Mouse (Mus musculus): ENCODE data around the gene Pofut1.

GRCm38 (mm10) chr2:153215421-153215820 is 25.9 kb upstream of the Pofut1 start:
- TF ChIP-seq EP300 (IDR thresholded peaks at IDR 0.05): no peak
- no peak for TF ChIP-seq CTCF (IDR thresholded peaks at IDR 0.05)

Measured in lung, postnatal 0 days (tissue).